Mouse (Mus musculus) heart, adult 2 months (tissue): ENCODE data around the gene Tnk2.

Experiments
- CTCF ChIP-seq: fragments of 200-600 bp; IDR thresholded peaks from 2 replicates; pipeline ENCODE4 v1.8.1; 2022; ENCODE audit warnings: antibody characterized with exemption, mild to moderate bottlenecking, moderate library complexity
- POLR2A ChIP-seq: fragments of 200-500 bp; IDR thresholded peaks from 2 replicates; pipeline ENCODE4 v1.6.1; 2011; ENCODE audit warnings: mild to moderate bottlenecking, low read depth, low read length, control low read depth; ENCODE audit not compliant: insufficient read depth

- TF ChIP-seq POLR2A = no peak
- TF ChIP-seq CTCF = no peak
Measured at GRCm38 (mm10) chr16:32633486-32634012, 10.1 kb upstream of the Tnk2 start.
